Mouse (Mus musculus) midbrain, postnatal 0 days (tissue): ENCODE measurements around the gene Scaf4. TPM values are rescaled to one million over a fixed set of nuclear protein-coding genes. Genes with fewer than 3 reads are reported as not detected.

Experiments
- ATAC-seq: fragments of 200-750 bp; cut with Nextera tagmentation; 2 replicates; pipeline ENCODE4 v1.8.0; 2017; ENCODE audit warnings: moderate number of reproducible peaks, mild to moderate bottlenecking, moderate TSS enrichment, moderate library complexity; ENCODE audit not compliant: low FRiP score
- DNase-seq: peaks from one replicate; pipeline ENCODE4 v3.0.0-alpha.2; 2015; ENCODE audit warnings: low spot score
- H3K27ac ChIP-seq: fragments of 300-500 bp; sonication (generic); 2 replicates; pipeline ENCODE4 v1.5.1; 2014; ENCODE audit warnings: low read depth, mild to moderate bottlenecking, low read length, mixed read lengths
- H3K27me3 ChIP-seq: fragments of 300-500 bp; sonication (generic); 2 replicates; pipeline ENCODE4 v1.6.1; 2014; ENCODE audit warnings: low read length, control low read depth, mixed read lengths; ENCODE audit not compliant: insufficient read depth
- H3K36me3 ChIP-seq: fragments of 300-500 bp; sonication (generic); 2 replicates; pipeline ENCODE4 v1.6.1; 2014; ENCODE audit warnings: low read length, control low read depth, mixed read lengths; ENCODE audit not compliant: insufficient read depth
- H3K4me1 ChIP-seq: fragments of 300-500 bp; sonication (generic); 2 replicates; pipeline ENCODE4 v1.6.1; 2014; ENCODE audit warnings: mild to moderate bottlenecking, control low read depth, antibody characterized with exemption, low read length, mixed read lengths; ENCODE audit not compliant: insufficient read depth
- H3K4me2 ChIP-seq: fragments of 300-500 bp; sonication (generic); 2 replicates; pipeline ENCODE4 v1.6.1; 2014; ENCODE audit warnings: low read depth, mild to moderate bottlenecking, low read length, mixed read lengths; ENCODE audit not compliant: poor library complexity, severe bottlenecking
- H3K4me3 ChIP-seq: fragments of 300-500 bp; sonication (generic); 2 replicates; pipeline ENCODE4 v1.5.1; 2014; ENCODE audit warnings: low read depth, mild to moderate bottlenecking, low read length, moderate library complexity
- H3K9ac ChIP-seq: fragments of 300-500 bp; sonication (generic); replicated peaks from 2 replicates; pipeline ENCODE4 v1.6.1; 2014; ENCODE audit warnings: mild to moderate bottlenecking, low read length, moderate library complexity, mixed read lengths; ENCODE audit not compliant: poor library complexity, severe bottlenecking
- H3K9me3 ChIP-seq: fragments of 300-500 bp; sonication (generic); 2 replicates; pipeline ENCODE4 v1.6.1; 2016; ENCODE audit warnings: low read length, control low read depth
- CTCF ChIP-seq: IDR thresholded peaks from 2 replicates; pipeline ENCODE4 v1.5.1; 2016; ENCODE audit warnings: antibody characterized with exemption, mild to moderate bottlenecking
- WGBS: fragments of 180-500 bp; shearing (Covaris S2); extraction: QIAGEN DNeasy Blood & Tissue Kit; methylation state at CpG from one replicate; pipeline ENCODE4 v1.1.7; 2014; 5-methylcytosine and 5-hydroxymethylcytosine counted together
- polyA plus RNA-seq: library from polyadenylated mRNA; unstranded; fragments of >200 nt; fragmentation: Nextera tagmentation; extraction: Ambion mirVana; gene quantifications from 2 replicates; pipeline ENCODE4 v1.2.1, GENCODE M21; 2015
- total RNA-seq: library from RNA; depleted of rRNA; stranded (reverse); fragments of >200 nt; gene quantifications from 2 replicates; pipeline ENCODE4 v1.2.3, GENCODE M21; 2014

Scaf4 gene
- total and polyA plus RNA-seq, 2 experiments from 2014 or later, result 10.7 to 17.9 TPM

DNA sequence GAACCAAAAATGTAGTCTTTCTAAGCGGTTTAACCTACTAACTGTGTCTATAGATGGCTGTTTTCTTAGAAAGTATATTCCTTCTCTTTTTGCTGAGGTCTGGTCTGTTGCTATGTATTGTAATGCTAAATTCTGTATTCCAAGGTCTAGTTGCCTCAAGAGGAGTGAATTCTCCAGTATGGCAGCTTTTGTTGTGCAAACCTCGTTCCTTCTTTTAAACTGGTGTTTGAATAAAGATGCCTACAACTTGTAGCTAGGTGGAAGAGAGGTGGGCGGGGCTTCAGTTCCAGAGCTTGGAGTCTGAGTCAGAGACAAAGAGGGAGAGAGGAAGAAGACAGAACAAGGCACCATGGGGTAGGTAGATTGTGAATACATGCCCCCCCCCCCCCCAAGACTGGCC, 25.5 kb upstream of the Scaf4 start:
- no peaks in the 10 kb centered on the region for H3K4me1 ChIP-seq
- no peak for TF ChIP-seq CTCF
- no peak overlapping the region for H3K4me3 ChIP-seq
- DNase-seq (no peak), ATAC-seq (no peak)
- WGBS, result 49% methylated on average over 3 of the region's 3 CpGs
- H3K27ac ChIP-seq, result no peak overlapping the region
- H3K36me3 ChIP-seq, result no peaks in the 10 kb centered on the region
- no peaks in the 10 kb centered on the region for H3K27me3 ChIP-seq
- H3K9me3 ChIP-seq, result no peaks in the 10 kb centered on the region
- H3K4me2 ChIP-seq, result no peak overlapping the region
- no peak overlapping the region for H3K9ac ChIP-seq

DNA sequence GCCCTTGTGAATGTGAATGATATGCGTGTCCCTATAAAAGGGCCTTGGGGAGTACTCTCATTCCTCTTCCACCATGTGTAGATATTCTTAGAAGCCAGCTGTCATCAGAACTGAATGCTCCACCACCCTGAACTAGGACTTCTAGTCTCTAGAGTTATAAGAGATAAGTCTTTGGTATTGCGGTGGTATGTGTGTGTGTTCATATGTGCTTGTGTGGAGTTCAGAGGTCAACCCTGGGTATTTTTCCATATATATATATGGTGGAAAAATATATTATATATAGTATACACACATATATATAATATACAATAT, 19.6 kb upstream of the Scaf4 start:
- no peak overlapping the region for H3K4me2 ChIP-seq
- no peaks in the 10 kb centered on the region for H3K36me3 ChIP-seq
- no peak for TF ChIP-seq CTCF
- DNase-seq, result no peak
- WGBS, result 95% methylated on average over 2 of the region's 2 CpGs
- H3K4me3 ChIP-seq, result no peak overlapping the region
- no peaks in the 10 kb centered on the region for H3K27me3 ChIP-seq
- H3K9me3 ChIP-seq, result no peaks in the 10 kb centered on the region
- no peak overlapping the region for H3K9ac ChIP-seq
- H3K27ac ChIP-seq, result no peak overlapping the region
- H3K4me1 ChIP-seq, result no peaks in the 10 kb centered on the region
- ATAC-seq, result no peak

DNA sequence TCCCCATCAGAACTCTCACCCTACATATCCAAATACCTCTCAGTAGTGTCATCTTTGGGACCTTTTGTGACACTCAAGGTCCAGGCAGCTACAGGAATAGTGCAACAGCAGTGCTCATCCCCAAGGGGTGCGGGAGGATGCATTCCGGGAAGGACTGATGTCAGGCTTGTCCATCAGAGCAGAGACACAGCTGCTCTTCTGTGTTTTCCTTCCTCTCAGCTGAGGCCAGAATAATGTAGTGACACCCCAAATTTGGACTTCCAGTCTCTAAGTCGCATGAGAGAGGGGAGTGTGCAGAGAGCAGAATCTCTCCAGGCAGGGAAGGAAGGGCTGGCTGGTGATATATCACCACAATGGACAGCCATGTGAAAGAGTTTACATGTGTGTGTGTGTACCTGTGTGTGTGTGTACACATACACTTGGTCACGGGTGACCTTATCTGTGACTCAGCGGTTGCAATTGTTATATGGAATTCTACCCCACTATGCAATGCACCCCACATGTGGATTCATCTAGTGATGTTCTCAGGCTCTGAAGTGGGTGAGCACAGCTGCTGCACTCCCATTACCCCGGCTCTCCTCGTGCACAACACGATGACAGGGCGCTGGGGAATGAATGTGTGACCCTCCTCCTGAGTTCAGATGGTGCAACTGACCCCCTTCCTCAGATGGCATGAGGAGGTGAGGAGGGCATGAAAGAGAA, 19.1 kb upstream of the Scaf4 start:
- no peak overlapping the region for H3K4me3 ChIP-seq
- no peak for ATAC-seq
- no peak overlapping the region for H3K27ac ChIP-seq
- WGBS, result 83% methylated on average over 9 of the region's 9 CpGs
- H3K4me2 ChIP-seq, result no peak overlapping the region
- DNase-seq, result no peak
- H3K36me3 ChIP-seq, result no peaks in the 10 kb centered on the region
- H3K9ac ChIP-seq, result no peak overlapping the region
- H3K27me3 ChIP-seq, result no peaks in the 10 kb centered on the region
- H3K4me1 ChIP-seq, result no peaks in the 10 kb centered on the region
- no peak for TF ChIP-seq CTCF
- no peaks in the 10 kb centered on the region for H3K9me3 ChIP-seq

DNA sequence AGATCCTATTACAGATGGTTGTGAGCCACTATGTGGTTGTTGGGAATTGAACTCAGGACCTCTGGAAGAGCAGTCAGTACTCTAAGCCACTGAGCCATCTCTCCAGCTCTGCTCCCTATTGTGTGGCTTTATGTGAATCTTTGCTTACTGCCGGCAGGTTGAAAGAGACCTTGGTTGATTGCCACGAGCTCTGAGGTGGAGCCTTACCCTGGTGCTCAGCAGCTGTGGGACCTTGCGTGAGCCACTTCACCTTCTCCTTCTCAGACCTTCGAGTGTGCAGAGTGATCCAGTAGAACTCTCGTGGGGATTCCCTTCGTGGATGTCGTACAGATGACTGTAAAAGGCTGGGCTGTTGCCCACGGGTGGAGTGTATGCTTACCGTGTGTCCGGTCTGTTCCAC, 17.4 kb upstream of the Scaf4 start:
- no peak for TF ChIP-seq CTCF
- Histone ChIP-seq H3K9ac (no peak overlapping the region), H3K9me3 (no peaks in the 10 kb centered on the region), H3K4me3 (no peak overlapping the region), H3K36me3 (no peaks in the 10 kb centered on the region), H3K4me2 (no peak overlapping the region), H3K4me1 (no peaks in the 10 kb centered on the region), H3K27me3 (no peaks in the 10 kb centered on the region), H3K27ac (no peak overlapping the region)
- 84% methylated on average over 10 of the region's 10 CpGs for WGBS
- ATAC-seq, result no peak
- no peak for DNase-seq

DNA sequence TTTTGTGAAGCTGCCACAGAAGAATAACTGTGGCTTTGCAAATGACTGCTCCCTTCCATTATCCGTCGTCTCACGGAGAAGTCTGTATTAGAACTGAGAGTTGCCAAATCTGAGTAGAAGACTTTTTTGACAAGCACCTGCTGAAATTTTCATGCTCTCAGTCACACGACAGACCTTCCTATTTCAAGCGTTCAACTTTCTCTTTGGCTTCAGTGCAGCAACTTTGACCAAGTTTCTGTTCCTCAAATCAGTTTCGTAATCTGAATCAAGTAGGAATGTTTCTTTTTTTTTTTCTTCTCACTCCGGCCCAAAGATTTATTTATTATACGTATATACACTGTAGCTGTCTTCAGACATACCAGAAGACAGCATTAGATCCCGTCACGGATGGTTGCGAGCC, 16.6 kb upstream of the Scaf4 start:
- Histone ChIP-seq H3K4me1 (no peaks in the 10 kb centered on the region), H3K27me3 (no peaks in the 10 kb centered on the region), H3K4me3 (no peak overlapping the region), H3K9ac (no peak overlapping the region), H3K9me3 (no peaks in the 10 kb centered on the region), H3K27ac (no peak overlapping the region), H3K4me2 (no peak overlapping the region), H3K36me3 (no peaks in the 10 kb centered on the region)
- TF ChIP-seq CTCF, result no peak
- DNase-seq (no peak), ATAC-seq (no peak)
- 89% methylated on average over 11 of the region's 11 CpGs for WGBS

DNA sequence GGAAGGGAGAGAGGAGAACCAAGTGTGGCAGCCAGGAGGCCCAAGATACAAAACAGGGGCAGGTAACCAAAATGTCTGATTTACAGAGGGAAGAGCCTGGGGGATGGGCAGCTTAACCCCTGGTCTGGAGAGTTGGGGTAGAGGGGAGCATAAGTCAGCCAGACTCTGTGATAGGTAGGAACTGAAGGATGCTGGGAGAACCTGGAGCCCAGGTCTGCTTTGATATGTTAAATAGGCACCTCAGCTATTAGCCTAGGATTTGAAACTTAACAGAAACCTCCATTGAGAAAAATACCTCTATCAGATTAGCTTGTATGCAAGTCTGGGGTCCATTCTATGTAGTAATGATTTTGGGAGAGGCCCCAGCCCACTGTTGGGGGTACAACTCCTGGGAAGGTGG, 15.3 kb upstream of the Scaf4 start:
- no peaks in the 10 kb centered on the region for H3K27me3 ChIP-seq
- DNase-seq (no peak), ATAC-seq (no peak)
- no peak overlapping the region for H3K27ac ChIP-seq
- H3K4me2 ChIP-seq, result no peak overlapping the region
- H3K36me3 ChIP-seq, result no peaks in the 10 kb centered on the region
- TF ChIP-seq CTCF, result no peak
- H3K9ac ChIP-seq, result no peak overlapping the region
- no peak overlapping the region for H3K4me3 ChIP-seq
- H3K9me3 ChIP-seq, result no peaks in the 10 kb centered on the region
- H3K4me1 ChIP-seq, result no peaks in the 10 kb centered on the region
